Mouse (Mus musculus) liver, adult (tissue): Measurements from ENCODE around the gene Rarg.

Experiments used
- GATA4 ChIP-seq: IDR thresholded peaks from 2 replicates; pipeline ENCODE4 v1.6.1; 2014; ENCODE audit warnings: mild to moderate bottlenecking, low read length; ENCODE audit not compliant: insufficient replicate concordance

Gene Rarg

DNA sequence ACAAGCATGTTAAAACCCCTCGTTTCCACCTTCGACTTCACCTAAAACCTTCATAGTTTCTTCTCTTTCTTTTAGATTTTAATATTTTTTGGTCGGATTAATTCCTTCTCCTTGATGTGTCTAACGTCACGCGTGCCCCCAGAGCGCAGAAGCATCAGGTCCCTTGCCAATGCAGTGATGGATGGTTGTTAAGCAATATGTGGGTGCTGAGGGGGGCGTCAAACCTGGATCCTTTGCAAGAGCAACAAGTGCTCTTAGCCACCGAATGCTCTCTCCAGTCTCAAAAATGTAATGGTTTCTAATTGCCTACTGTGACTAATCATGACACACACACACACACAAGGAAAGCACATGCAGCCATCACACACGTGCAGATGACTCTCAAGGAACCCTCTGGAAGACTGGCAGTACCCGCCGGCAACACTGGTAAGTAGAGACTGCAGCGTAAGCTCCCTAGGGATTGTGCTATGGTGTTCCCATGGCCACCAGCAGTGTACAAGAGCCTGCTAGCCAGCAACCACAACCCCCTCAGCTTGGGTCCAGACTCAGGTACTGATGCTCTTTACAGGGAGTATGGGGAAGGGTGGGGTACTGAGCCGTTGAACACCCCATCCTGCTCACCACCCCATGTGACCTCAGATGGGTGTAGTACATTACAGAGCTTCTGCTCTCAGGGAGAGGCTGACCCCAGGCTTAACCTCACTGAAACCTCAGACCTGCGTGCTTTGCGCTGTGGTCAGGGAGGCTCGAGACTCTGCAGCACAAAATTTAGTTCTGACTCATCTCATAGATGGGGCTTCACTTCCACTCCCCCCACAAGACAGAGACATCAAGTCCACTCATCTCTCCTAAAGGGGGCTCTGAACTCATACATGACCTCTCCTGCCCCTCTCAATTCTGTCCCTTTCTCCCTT, 26.7 kb downstream of the Rarg start:
- no peak for TF ChIP-seq GATA4

DNA sequence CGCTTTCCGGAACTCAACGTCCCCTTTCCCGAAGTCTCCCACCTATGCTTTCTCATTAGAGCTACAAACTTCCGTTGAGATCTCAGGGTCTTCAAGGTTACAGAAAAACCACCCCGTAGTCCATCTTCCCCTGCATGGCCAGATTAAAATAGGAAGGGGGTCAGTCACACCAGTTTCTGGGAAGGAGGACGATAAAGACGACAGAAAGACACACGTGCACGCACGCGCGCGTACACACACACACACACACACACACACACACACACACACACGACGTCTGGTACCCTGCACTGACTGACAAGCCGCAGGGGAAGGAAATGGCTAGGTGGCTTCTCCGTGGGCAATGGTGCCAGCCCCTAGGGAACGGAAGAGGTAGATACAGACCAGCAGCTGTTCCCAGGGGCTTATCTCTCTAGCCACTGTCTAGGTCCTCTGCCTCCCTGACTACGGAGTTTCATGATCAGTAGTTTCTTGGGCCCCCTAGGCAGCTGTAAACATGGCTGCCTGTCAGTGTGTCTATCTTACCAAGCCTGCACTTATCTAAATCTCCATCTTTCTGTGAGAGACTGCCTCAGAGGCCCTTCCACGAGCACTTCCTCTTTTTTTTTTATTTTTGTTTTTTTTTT, 32.2 kb downstream of the Rarg start:
- TF ChIP-seq GATA4: no peak; the same call in 1 of the 2 replicates

- no peak for TF ChIP-seq GATA4
Measured at GRCm38 (mm10) chr15:102224186-102224991, 32.9 kb downstream of the Rarg start.

- no peak for TF ChIP-seq GATA4
Measured at GRCm38 (mm10) chr15:102222386-102222785, 34.9 kb downstream of the Rarg start.

DNA sequence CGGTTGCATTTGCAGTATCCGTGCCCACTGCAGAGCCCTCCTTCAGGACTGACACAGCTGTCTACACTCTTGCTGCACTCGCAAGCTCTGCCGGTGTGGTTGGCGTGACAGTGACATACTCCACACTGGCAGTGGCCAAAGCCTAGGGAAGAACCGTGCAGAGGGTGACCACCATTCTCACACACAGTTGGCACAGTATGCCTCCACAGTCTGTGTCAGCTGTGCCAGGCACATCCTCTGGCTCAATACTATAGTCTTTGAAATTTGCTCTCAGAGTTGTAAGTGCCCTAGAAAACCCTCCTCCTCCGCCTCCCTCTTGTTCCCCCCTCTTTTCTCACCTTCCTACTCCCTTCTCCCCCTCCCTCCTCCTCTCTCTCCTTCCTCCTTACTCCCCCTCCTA, 40.0 kb downstream of the Rarg start:
- TF ChIP-seq GATA4: no peak

- TF ChIP-seq GATA4: no peak
Measured at GRCm38 (mm10) chr15:102216459-102217228, 40.7 kb downstream of the Rarg start.

- no peak for TF ChIP-seq GATA4
Measured at GRCm38 (mm10) chr15:102215624-102216023, 41.7 kb downstream of the Rarg start.

GRCm38 (mm10) chr15:102214132-102214531, 43.2 kb downstream of the Rarg start:
- TF ChIP-seq GATA4: no peak

GRCm38 (mm10) chr15:102211895-102212294, 45.4 kb downstream of the Rarg start:
- TF ChIP-seq GATA4: no peak

GRCm38 (mm10) chr15:102210816-102211215, 46.5 kb downstream of the Rarg start:
- TF ChIP-seq GATA4: no peak

GRCm38 (mm10) chr15:102209114-102209513, 48.2 kb downstream of the Rarg start:
- no peak for TF ChIP-seq GATA4

DNA sequence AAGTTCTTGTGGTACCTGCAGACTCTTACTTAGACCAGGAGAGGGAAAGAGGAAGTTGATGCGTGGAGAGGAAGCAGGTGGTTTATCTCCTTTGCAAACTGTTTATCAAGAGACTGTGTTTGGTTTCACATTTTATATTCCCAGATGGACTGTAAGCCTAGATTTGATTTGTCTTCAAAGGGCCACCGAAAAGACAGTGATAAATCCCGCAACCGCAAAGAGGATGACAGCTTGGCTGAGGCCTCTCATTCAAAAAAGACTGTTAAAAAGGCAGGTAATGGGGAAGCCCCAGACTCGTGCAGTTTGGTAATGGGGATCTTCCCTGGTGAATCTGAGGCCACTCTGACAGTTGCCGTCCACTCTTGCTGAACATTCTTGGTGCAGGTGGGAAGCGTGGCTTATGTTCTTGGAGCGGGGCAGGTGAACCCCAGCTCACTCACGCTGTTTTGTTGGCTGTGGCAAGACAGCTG, 49.2 kb downstream of the Rarg start:
- no peak for TF ChIP-seq GATA4

DNA sequence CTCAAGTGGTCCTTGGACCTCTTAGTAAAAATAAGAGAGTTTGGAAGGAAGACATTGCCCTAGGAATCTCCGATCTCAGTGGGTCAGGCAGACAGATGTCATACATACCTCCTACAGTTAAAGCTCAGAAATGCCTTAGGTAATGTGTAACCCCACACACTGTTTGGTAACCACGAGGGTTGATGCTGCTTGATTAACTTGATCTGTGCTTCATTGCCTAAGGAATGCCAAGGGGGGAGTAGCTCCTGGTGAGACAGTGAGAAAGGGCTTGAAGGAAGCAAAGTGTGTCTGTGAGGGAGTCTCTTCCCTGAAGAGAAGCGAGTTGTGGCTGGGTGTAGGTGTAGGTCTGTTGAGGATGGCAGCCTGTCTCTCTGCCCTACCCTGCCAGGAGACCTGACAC, 50.0 kb downstream of the Rarg start:
- no peak for TF ChIP-seq GATA4

- no peak for TF ChIP-seq GATA4
Measured at GRCm38 (mm10) chr15:102205779-102206178, 51.5 kb downstream of the Rarg start.
